Mouse (Mus musculus) C2C12 (cell line): ENCODE results near the gene Tnks1bp1.

Experiments used
- CEBPB ChIP-seq: IDR thresholded peaks from one replicate; pipeline ENCODE4 v1.6.1; 2011; ENCODE audit warnings: low read depth, mild to moderate bottlenecking, control low read depth, moderate library complexity
- CTCF ChIP-seq: IDR thresholded peaks from one replicate; pipeline ENCODE4 v1.5.1; 2011; ENCODE audit not compliant: control insufficient read depth, insufficient read depth, insufficient read length
- MAX ChIP-seq: IDR thresholded peaks from one replicate; pipeline ENCODE4 v1.6.1; 2011; ENCODE audit warnings: mild to moderate bottlenecking, control low read depth
- MYOD1 ChIP-seq: IDR thresholded peaks from one replicate; pipeline ENCODE4 v1.6.1; 2011; ENCODE audit warnings: low read depth; ENCODE audit not compliant: control insufficient read depth, insufficient read length
- MYOG ChIP-seq: IDR thresholded peaks from one replicate; pipeline ENCODE4 v1.6.1; 2011; ENCODE audit not compliant: control insufficient read depth, insufficient read length; ENCODE audit errors: extremely low read depth
- USF1 ChIP-seq: IDR thresholded peaks from one replicate; pipeline ENCODE4 v1.6.1; 2011; ENCODE audit warnings: low read depth, mild to moderate bottlenecking, control low read depth, moderate library complexity

GRCm38 (mm10) chr2:85036507-85037046 lies 11.2 kb upstream of the Tnks1bp1 start:
- TF ChIP-seq CTCF (no peak), CEBPB (no peak), MYOG (no peak), MYOD1 (no peak), MAX (no peak), USF1 (no peak)
